Mouse (Mus musculus) heart, adult 11 months (tissue): ENCODE measurements around the gene Fam126a.
A peak's percentile ranks its signal among the peaks of the same experiment; 100 is the strongest.

Experiments
- DNase-seq: peaks from one replicate; pipeline ENCODE4 v3.0.0; 2022

The Fam126a gene

DNA sequence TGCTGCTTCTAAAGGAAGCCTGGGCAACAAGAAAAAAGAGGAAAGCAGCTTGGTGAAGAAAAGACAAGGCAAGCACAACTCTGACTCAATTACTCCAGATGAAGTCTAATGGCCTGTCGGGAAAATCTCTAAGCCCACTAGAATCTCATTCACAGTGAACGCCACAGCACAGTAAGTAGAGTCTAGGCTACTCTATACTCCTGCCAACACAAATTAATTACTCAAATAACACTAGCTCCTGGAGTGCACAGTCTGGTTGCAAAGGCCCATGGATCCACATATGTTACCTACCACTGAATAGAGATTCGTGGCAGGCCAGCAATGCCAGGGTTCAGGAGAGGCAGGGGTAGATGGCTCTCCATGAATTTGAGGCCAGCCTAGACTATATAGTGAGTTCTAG lies 40.5 kb downstream of the Fam126a start:
- no peak for DNase-seq

GRCm38 (mm10) chr5:23987792-23988191 lies 42.7 kb downstream of the Fam126a start:
- peak; percentile 63 for DNase-seq

GRCm38 (mm10) chr5:23982081-23982480 lies 48.4 kb downstream of the Fam126a start:
- peak; percentile 91 for DNase-seq

- no peak for DNase-seq
Observed at GRCm38 (mm10) chr5:23978516-23978915, 52.0 kb downstream of the Fam126a start.

GRCm38 (mm10) chr5:23974994-23975575 lies 55.4 kb downstream of the Fam126a start:
- no peak for DNase-seq

- peak; percentile 89 for DNase-seq
Observed at GRCm38 (mm10) chr5:23967705-23968104, 62.8 kb downstream of the Fam126a start.

GRCm38 (mm10) chr5:23964599-23965165 lies 65.8 kb downstream of the Fam126a start:
- peak; percentile 83 for DNase-seq

GRCm38 (mm10) chr5:23953047-23953446 lies 77.4 kb downstream of the Fam126a start:
- no peak for DNase-seq

GRCm38 (mm10) chr5:23948071-23948470 lies 82.4 kb downstream of the Fam126a start:
- peak; percentile 56 for DNase-seq

- peak; percentile 28 for DNase-seq
Observed at GRCm38 (mm10) chr5:23945056-23945455, 85.4 kb downstream of the Fam126a start.

- DNase-seq: no peak
Observed at GRCm38 (mm10) chr5:23943534-23943933, 87.0 kb downstream of the Fam126a start.

GRCm38 (mm10) chr5:23923481-23924165 lies 106.9 kb downstream of the Fam126a start:
- DNase-seq: no peak

DNA sequence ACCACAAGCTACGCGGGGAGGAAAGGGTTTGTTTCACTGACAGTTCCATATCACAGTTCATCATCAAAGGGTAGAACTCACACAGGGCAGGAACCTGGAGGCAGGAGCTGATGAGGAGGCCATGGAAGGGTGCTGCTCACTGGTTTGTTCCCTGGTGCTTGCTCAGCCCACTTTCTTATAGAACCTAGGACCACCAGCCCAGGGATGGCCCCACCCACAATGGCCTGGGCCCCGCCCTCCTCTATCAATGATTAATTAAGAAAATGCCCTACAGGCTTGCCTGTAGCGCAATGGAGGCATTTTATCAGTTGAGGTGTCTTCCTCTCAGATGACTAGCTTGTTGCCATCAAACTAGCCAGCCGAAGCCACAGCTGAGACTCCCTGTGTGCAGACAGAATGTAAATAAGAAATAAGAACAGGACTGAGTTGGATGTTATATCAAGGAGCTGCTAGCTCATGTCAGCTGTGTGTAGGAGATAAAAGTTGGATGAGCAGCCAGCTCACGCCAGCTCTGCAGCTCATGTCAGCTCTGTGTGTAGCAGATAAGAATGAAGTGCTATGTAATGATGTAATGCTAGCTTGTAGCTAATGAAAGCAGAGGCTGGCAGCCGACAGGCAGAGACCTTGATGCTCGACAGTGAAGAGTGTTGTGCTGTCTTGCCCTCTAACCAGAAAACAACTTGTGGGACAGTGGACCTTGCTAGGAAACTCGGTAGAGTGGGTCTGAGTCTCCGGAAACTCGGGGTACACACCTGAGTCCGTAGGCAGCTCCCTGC lies 107.8 kb downstream of the Fam126a start:
- DNase-seq: no peak

- no peak for DNase-seq
Observed at GRCm38 (mm10) chr5:23921316-23921715, 109.2 kb downstream of the Fam126a start.

DNA sequence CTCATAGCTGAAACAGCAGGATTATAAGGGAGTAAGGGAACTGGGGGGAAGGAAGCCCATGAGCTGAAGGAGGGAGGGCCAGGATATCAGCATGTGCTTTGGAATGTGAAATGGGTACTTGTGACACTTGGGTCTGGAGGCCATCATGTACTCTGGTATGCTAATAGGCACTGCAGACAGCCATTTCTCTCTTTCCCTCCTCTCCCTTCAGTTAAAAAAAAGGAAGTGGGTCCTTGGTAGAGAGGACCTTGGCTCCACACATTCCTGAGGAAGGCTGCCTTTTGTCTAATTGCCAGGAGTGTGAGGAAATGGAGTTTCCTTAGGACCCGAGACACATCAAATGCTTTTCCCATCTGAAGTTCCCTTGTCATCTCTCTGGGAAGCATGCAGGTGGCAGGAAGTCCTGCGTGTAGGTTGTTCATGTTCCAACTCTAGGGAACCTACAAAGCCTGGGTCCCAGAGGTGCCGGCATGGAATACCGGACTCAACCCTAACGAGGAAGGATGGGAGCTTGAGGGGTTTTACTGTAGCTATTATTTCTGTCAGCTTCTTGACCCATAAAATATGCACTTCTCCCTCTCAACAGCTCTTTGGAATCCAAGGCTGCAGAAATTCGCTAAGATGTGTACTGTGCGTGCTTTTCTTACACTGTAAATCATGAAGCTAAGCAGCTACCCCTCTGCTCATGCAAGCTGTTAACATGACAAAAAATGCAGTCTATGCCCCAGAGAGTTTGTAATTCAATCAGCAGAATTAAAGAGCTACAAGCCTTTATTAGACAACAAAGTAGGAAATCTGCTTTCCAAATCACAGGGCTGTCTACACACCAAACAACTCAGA lies 110.4 kb downstream of the Fam126a start:
- DNase-seq: peak; percentile 93

DNA sequence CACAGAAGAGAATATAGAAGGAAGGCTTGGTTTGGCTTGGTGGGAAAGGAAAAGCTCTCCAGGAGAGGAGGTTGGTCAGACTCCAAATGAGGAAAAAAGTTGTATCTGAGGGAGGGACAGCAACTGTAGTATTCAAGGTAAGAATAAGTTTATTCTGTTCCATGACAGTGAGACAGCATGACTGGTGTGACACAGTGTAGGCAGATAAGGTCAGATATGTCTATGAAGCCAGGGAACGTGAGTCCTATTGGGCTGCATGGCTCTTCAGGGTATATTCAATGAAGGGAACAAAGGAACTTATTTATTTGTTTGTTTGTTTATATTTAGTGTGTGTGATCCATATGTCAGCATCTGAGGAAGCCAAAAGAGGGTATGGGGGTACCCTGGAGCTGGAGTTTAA lies 113.2 kb downstream of the Fam126a start:
- no peak for DNase-seq

DNA sequence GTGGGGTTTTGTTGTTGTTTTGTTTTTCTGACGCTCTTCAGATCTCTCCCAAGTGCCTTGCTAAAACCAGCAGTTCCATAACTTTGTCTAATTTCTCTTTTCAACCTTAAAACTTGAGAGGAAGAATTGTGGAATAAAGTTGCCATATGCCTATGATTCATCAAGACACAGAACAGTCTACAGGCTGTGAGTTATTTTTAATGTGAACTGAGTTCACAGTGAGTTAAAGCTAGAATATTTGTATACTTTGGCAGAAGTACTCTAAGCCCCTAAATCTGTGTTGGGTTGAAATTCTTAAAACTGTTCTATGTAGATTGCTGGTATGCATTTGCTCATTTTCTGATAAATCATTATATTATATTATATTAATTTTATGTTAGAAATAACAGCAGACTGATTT lies 118.9 kb downstream of the Fam126a start:
- no peak for DNase-seq

- DNase-seq: no peak
Observed at GRCm38 (mm10) chr5:23909256-23909655, 121.2 kb downstream of the Fam126a start.

GRCm38 (mm10) chr5:23908486-23909090 lies 121.9 kb downstream of the Fam126a start:
- peak; percentile 92 for DNase-seq

DNA sequence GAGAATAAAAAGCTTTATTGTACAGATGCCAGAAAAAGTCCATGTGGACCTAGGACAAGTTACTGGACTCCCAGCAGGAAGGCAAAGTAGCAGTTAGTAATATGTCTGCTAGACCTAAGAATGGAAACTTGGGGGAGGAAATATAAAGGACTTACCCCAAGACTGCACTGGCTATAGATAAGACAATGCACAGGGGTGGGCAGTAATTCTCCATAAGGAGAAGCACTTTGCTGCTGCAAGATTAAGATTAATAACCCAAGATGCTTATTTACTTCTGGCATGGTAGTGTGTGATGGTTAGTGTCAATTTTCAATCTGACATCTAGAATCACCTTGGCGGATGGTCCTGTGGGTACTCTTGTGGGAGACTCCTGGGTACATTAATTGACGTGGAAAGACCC lies 128.3 kb downstream of the Fam126a start:
- no peak for DNase-seq

DNA sequence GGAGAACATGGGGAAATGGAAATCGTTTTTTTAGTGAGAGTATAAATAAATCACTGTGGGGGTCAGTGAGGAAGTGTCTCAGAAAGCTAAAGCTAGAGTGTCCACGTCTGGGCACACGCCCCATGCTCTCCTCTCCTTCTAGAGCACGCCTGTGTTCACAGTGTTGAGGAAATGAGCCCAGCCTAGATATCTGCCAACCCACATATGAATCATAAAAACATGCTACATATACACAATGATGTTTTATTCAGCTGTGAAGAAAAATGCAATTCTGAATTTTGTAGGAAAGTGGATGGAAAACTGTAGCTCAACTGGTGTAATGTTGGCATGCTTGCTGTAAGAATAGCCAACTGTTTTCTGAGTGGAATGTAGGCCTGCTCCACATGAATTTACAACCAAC lies 130.3 kb downstream of the Fam126a start:
- peak; percentile 21 for DNase-seq
